Mouse (Mus musculus) MEL-GATA-1-ER (cell line): ENCODE data around the gene Npm3.

Experiments
- DNase-seq: peaks from one replicate; pipeline ENCODE4 v3.0.0-alpha.2; 2012; ENCODE audit warnings: low read depth; ENCODE audit errors: extremely low read depth

Npm3 gene

DNA sequence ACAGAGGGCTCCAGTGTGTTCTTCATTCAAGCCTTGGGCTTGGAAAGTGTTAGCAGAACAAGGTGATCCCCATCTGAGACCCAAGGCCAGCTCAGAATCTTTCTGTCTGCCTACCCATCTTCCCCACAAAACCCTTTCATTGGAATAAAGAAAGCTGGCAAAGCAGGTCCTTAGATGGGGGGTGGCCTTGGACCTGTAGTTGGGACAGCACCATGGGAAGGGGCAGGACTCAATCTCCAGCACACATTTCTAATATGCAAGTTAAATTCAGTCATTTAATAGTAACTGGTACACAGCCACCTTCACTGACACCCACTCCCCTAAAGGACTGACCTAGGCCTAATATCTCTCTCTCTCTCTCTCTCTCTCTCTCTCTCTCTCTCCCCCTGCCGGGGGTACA, 13.2 kb downstream of the Npm3 start:
- no peak for DNase-seq

DNA sequence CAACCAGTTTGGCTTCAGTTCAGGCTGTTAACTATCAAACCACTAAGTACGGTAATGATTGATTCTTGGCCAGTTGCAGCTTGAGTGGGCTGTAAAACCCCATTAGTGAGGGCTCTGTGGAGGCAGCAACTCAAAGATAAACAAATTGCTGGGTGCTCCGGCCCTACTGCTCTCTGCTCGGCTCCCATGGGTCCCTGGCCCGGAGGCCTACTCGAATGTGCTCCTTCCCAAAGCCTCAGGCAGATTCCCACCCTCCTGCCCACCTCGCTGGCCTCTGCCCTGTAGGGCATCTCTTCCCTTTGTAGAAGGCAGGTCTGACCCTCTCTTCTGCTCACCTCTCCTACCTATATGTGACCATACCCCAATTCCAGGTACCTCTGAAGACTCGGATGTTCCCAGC, 14.6 kb downstream of the Npm3 start:
- no peak for DNase-seq

DNA sequence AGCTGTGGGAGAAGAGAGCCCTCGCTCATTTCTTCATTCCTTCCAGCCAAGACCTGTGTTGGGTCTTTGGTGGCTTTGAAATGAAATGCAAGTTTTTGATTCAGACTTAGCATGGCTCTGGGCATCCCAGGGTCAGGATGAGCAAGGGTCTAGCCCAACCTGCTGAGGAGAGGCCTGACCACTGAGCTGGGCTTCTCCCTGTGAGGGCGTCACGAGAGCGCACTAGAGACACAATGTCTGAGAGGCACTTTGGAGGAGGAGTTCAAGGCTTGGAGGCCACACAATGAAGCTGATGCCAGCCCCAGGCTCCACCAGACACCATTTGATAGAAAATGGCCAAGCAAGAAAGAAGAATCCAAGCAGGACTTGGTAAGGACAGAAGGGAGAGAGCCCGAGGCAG, 15.2 kb downstream of the Npm3 start:
- no peak for DNase-seq

DNA sequence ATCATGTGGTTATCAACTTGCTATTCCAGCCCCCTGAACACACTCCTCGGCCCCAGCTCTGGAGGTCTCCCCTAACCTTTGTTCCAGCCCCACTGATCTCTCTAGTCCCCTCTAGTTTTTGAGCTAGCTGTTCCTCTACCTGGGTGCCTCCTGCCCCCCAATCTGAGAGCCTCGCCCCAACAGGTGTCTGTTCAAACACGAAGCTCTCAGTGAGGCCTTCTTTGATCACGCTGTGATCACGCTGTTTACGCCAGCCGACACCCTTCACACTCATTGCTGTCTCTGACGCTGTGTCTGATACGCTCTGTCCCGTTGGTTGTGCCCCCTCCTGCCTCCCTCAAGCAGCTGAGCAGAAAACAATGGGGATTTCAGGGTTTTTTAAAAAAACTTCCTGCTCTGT, 15.8 kb downstream of the Npm3 start:
- no peak for DNase-seq

DNA sequence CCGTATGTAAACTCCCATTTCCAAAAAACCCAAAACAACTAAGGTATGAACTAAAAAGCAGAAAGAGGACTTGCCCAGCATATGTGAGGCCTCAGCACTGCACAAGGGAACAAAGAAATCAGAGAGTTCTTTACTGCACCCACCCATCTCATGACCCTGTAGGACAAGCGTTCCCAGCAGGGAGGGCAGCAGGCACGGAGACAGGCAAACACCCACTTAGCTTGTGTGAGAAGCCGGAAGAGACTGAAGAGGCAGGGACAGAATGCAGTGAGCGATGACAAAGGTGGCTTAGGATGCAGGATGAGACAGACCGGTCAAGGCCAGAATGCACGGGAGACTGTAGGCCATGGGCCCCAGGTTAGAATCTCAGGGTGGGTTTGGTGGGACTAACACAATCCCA, 17.7 kb downstream of the Npm3 start:
- DNase-seq: no peak

DNA sequence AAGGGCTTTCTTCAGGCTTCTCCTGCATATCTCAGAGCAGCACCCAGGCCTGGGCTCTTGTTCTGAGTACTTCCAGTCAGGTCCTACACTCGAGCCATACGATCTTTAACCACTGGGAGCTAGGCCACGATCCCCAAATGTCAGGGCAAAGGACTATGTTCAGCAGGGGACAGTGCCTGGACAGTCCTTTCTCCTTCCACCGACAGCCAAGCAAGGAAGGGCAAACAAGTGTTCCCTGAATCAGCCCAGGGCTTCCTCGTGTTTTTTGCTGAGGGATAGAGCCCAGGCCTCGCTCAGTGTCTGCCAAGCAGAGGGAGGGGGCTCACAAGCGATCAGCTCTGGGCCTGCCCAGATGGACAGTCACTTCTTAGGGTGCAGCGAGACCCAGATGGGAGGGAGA, 19.3 kb downstream of the Npm3 start:
- no peak for DNase-seq

DNA sequence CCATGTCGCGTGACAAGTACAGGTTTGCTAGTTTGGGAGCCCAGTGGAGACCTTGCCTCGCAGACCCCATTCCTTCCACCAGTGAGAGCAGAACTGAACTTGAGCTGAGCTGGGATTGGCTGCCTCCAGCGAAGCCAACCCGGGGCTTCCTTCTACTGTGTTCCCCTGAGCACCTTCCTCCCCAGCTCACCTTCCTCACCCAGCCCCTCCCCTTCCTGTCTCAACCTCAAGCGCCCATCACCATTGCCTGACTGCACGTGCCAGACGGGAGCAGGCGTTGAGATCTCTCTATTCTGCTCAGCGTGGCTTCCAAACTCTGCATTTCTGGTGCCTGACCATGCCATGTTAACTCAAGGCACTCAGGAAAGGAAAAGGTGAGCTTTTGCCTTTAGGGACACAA, 22.2 kb downstream of the Npm3 start:
- no peak for DNase-seq

DNA sequence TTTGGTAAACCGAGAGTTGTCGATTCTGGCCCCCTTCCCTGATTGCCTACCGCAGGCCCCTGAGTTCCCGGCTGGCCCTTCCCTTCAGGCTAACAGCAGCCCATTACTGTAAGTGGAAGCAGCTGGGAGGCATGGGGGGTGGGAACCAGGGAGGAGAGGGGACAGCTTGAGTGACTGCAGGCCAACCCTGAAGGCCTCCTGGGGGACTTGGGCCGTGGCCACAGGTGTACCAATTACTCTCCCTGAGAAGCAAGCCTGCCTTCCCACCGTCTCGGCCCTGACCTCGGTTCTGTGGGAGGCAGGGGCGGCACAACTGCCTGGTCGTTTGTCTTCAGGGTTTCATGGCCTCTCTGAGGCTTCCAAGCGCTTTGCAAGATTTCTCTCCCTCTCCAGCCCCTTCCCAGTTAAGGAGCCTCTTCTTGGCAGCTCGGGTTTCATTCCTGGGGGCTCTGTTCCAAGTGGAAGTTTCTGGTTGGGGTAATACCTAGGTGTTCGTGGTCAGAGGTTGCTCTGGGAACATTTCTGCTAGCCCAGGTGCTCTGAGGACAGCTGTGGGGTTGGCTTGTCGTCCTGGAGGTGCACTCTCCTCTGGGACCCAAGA, 23.6 kb downstream of the Npm3 start:
- no peak for DNase-seq

DNA sequence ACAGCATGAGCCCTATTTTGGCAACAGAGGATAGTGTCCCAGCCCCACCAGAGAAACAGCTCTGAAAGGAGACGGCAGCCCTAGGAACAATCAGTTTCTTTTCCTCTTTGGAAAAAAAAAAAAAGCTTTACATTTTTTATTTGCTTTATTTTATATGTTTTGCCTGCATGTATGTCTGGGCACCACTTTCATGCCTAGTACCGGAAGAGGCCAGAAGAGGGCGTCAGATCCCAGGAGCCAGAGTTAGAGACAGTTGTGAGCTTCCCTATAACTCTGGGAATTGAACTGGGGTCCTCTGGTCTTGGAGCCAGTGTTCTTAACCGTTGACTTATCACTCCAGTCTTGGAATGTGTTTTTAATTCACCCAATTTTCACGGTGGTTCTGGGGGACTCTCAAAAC, 27.2 kb downstream of the Npm3 start:
- no peak for DNase-seq

DNA sequence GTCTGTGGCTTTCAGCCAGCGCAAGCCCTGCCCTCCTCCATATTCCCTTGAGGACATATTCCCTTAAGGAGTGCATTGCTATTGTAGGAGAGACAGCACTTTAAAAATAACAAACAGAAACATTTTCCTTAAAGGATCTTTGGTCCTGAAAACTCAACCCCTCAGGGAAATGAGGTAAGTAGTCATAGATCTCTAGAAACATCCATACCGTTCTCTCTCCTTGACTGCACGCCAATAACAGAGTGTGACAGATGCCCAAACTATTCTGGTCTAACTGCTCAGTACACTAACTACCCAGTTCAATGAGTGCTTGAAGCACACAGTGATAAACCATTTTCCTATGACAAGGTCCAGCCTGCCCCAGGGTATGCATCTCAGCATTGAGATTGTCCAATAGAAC, 31.1 kb downstream of the Npm3 start:
- DNase-seq: no peak

DNA sequence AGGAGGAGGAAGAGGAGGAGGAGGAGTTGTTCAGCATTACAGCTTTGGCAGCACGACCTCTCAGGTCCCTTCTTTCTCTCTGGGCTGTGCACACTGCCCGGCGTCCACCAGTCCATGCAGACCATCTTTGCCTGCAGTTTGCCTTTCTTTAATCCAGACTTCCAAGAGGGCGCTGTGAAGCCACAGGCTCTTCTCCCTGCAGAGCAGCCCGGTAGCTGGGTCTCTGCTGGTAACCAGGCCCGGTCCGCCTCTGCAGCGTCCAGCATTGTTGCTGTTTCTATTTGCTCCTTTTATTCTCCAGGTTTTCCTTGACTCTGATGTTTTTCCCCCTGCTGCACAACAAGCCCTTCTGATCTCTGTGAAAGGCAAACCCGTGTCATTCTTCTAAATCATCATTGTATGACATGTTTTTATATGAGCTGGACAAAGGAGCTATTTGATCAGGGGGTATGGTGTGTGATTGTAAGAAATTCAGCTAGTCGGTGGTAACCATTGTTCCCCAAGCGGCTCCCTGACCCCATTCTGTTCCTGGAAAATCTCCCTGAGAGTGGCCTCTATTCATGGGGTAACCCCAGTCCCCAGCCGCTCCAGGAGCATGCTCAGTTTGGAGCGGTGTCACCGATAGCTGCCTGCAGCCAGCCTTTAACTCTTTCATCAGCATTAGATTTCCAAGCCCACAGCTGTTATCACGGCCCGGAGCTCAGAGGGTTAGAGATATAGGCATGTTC, 31.7 kb downstream of the Npm3 start:
- no peak for DNase-seq

DNA sequence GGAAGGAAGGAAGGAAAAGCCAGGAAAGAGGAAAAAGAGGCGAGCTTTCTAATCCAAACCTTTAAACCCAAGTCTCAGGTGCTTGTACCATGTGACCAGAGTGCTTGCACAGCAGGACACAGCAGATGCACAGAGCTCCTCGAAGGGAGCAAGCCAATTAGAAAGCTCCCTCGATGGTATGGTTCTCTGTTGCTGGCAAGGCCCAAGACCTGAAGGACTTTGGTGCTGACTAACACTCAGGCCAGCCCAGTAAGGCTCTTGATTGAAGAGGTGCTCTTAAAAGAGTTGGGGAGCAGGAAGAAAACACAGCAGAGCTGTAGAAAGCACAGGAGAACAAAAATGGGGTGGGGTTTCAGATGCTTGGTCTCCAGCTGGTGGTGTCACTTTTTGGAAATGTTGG, 40.7 kb downstream of the Npm3 start:
- no peak for DNase-seq
